Mouse (Mus musculus) MEL (cell line): ENCODE results near the gene Impdh1. TPM values are rescaled to one million over a fixed set of nuclear protein-coding genes. Genes with fewer than 3 reads are reported as not detected.

Experiments used
- DNase-seq: peaks from one replicate; pipeline ENCODE4 v3.0.0; 2011; ENCODE audit warnings: low read depth, low spot score
- H3K27ac ChIP-seq: 2 replicates; pipeline ENCODE4 v1.5.1; 2012; ENCODE audit warnings: low read depth, mild to moderate bottlenecking, control low read depth, low read length, moderate library complexity; ENCODE audit not compliant: control insufficient read depth
- H3K27me3 ChIP-seq, 2 experiments: fragments of 150-350 bp in 1 of 2; sonication (generic) in 1 of 2; 2 replicates each; pipeline ENCODE4 v1.6.1; 2012; ENCODE audit warnings: low read length in 2 of 2, mild to moderate bottlenecking in 2 of 2, improper control_type of control experiment in 1 of 2, moderate library complexity in 1 of 2; ENCODE audit not compliant: insufficient read depth in 2 of 2, control insufficient read depth in 1 of 2
- H3K36me3 ChIP-seq, 2 experiments: 2 replicates each; pipeline ENCODE4 v1.6.1; 2012 to 2014; ENCODE audit warnings: low read length in 2 of 2, improper control_type of control experiment in 1 of 2, inconsistent platforms in 1 of 2, mild to moderate bottlenecking in 1 of 2; ENCODE audit not compliant: insufficient read depth in 2 of 2, control insufficient read depth in 1 of 2
- H3K4me1 ChIP-seq, 2 experiments: fragments of 150-350 bp in 1 of 2; sonication (generic) in 1 of 2; 2 replicates each; pipeline ENCODE4 v1.6.1; 2012; ENCODE audit warnings: low read length in 2 of 2, improper control_type of control experiment in 1 of 2, mild to moderate bottlenecking in 1 of 2; ENCODE audit not compliant: insufficient read depth in 2 of 2, control insufficient read depth in 1 of 2
- H3K4me3 ChIP-seq, 2 experiments: fragments of 150-350 bp in 1 of 2; sonication (generic) in 1 of 2; 2 replicates each; pipeline ENCODE4 v1.5.1; 2012; ENCODE audit warnings: low read depth in 2 of 2, low read length in 2 of 2, mild to moderate bottlenecking in 2 of 2, moderate library complexity in 2 of 2, control low read depth in 1 of 2, improper control_type of control experiment in 1 of 2; ENCODE audit not compliant: control insufficient read depth in 1 of 2, insufficient read depth in 1 of 2
- H3K79me2 ChIP-seq: 2 replicates; pipeline ENCODE4 v1.6.1; 2012; ENCODE audit warnings: mild to moderate bottlenecking, low read length, moderate library complexity; ENCODE audit not compliant: control insufficient read depth, poor library complexity, insufficient read depth
- H3K9ac ChIP-seq: 2 replicates; pipeline ENCODE4 v1.6.1; 2012; ENCODE audit warnings: low read depth, mild to moderate bottlenecking, control low read depth, low read length, moderate library complexity; ENCODE audit not compliant: control insufficient read depth, poor library complexity, severe bottlenecking
- H3K9me3 ChIP-seq: fragments of 150-350 bp; sonication (generic); replicated peaks from 2 replicates; pipeline ENCODE4 v1.6.1; 2012; ENCODE audit warnings: mild to moderate bottlenecking, low read length, improper control_type of control experiment, moderate library complexity; ENCODE audit not compliant: insufficient read depth
- BHLHE40 ChIP-seq: IDR thresholded peaks from 2 replicates; pipeline ENCODE4 v1.6.1; 2012; ENCODE audit warnings: low read depth, mild to moderate bottlenecking, inconsistent platforms, low read length, improper control_type of control experiment, borderline replicate concordance
- CHD2 ChIP-seq: IDR thresholded peaks from 2 replicates; pipeline ENCODE4 v1.6.1; 2011; ENCODE audit warnings: low read length, improper control_type of control experiment
- CTCF ChIP-seq, 3 experiments: IDR thresholded peaks in 2 of 3; conservative IDR thresholded peaks in 1 of 3; 2 replicates each; pipeline ENCODE4 v1.5.1; 2011 to 2012; ENCODE audit warnings: low read length in 3 of 3, low read depth in 2 of 3, mild to moderate bottlenecking in 2 of 3, improper control_type of control experiment in 1 of 3, inconsistent platforms in 1 of 3, mixed read lengths in 1 of 3, moderate library complexity in 1 of 3; ENCODE audit not compliant: control insufficient read depth in 1 of 3, insufficient read depth in 1 of 3, poor library complexity in 1 of 3, severe bottlenecking in 1 of 3
- ELF1 ChIP-seq: IDR thresholded peaks from 2 replicates; pipeline ENCODE4 v1.6.1; 2014; ENCODE audit warnings: low read depth, mild to moderate bottlenecking, inconsistent platforms, low read length, improper control_type of control experiment, moderate library complexity
- EP300 ChIP-seq, 2 experiments: IDR thresholded peaks; 2 replicates each; pipeline ENCODE4 v1.6.1; 2011; ENCODE audit warnings: improper control_type of control experiment in 2 of 2, low read length in 2 of 2, low read depth in 1 of 2, mild to moderate bottlenecking in 1 of 2
- ETS1 ChIP-seq: IDR thresholded peaks from 2 replicates; pipeline ENCODE4 v1.6.1; 2012; ENCODE audit warnings: low read depth, mild to moderate bottlenecking, inconsistent platforms, low read length, improper control_type of control experiment, moderate library complexity
- GATA1 ChIP-seq: IDR thresholded peaks from 2 replicates; pipeline ENCODE4 v1.6.1; 2011; ENCODE audit warnings: low read depth, low read length, improper control_type of control experiment
- JUND ChIP-seq: IDR thresholded peaks from 2 replicates; pipeline ENCODE4 v1.6.1; 2011; ENCODE audit warnings: low read depth, mild to moderate bottlenecking, improper control_type of control experiment, low read length
- MAFK ChIP-seq: IDR thresholded peaks from 2 replicates; pipeline ENCODE4 v1.6.1; 2011; ENCODE audit warnings: low read depth, mild to moderate bottlenecking, low read length, improper control_type of control experiment, borderline replicate concordance
- MAX ChIP-seq: IDR thresholded peaks from 2 replicates; pipeline ENCODE4 v1.6.1; 2011; ENCODE audit warnings: low read length, improper control_type of control experiment
- MAZ ChIP-seq: IDR thresholded peaks from 2 replicates; pipeline ENCODE4 v1.6.1; 2012; ENCODE audit warnings: low read depth, mild to moderate bottlenecking, inconsistent platforms, low read length, improper control_type of control experiment
- MYB ChIP-seq: IDR thresholded peaks from 2 replicates; pipeline ENCODE4 v1.6.1; 2011; ENCODE audit warnings: mild to moderate bottlenecking, low read depth, low read length, improper control_type of control experiment
- MYC ChIP-seq: IDR thresholded peaks from 2 replicates; pipeline ENCODE4 v1.6.1; 2011; ENCODE audit warnings: low read depth, mild to moderate bottlenecking, low read length, improper control_type of control experiment, moderate library complexity
- NRF1 ChIP-seq: IDR thresholded peaks from 2 replicates; pipeline ENCODE4 v1.6.1; 2014; ENCODE audit warnings: low read depth, mild to moderate bottlenecking, inconsistent platforms, low read length, improper control_type of control experiment, moderate library complexity; ENCODE audit not compliant: poor library complexity, insufficient read depth, severe bottlenecking
- POLR2AphosphoS2 ChIP-seq: IDR thresholded peaks from 2 replicates; pipeline ENCODE4 v1.6.1; 2011; ENCODE audit warnings: low read length, improper control_type of control experiment
- POLR2AphosphoS5 ChIP-seq: IDR thresholded peaks from 2 replicates; pipeline ENCODE4 v1.6.1; 2012; ENCODE audit warnings: low read depth, borderline replicate concordance, mild to moderate bottlenecking, inconsistent platforms, low read length, moderate library complexity, mixed read lengths
- RAD21 ChIP-seq: IDR thresholded peaks from 2 replicates; pipeline ENCODE4 v1.6.1; 2011; ENCODE audit warnings: mild to moderate bottlenecking, low read depth, low read length, improper control_type of control experiment
- RCOR1 ChIP-seq: IDR thresholded peaks from 2 replicates; pipeline ENCODE4 v1.6.1; 2012; ENCODE audit warnings: low read depth, mild to moderate bottlenecking, inconsistent platforms, low read length, improper control_type of control experiment
- SIN3A ChIP-seq: IDR thresholded peaks from 2 replicates; pipeline ENCODE4 v1.6.1; 2012; ENCODE audit warnings: low read length, improper control_type of control experiment, inconsistent platforms
- SMC3 ChIP-seq: IDR thresholded peaks from 2 replicates; pipeline ENCODE4 v1.6.1; 2011; ENCODE audit warnings: low read depth, low read length, improper control_type of control experiment
- TAL1 ChIP-seq: IDR thresholded peaks from 2 replicates; pipeline ENCODE4 v1.6.1; 2012; ENCODE audit warnings: mild to moderate bottlenecking, inconsistent platforms, low read length, moderate library complexity, mixed read lengths
- UBTF ChIP-seq: IDR thresholded peaks from 2 replicates; pipeline ENCODE4 v1.6.1; 2012; ENCODE audit warnings: low read depth, mild to moderate bottlenecking, inconsistent platforms, low read length, improper control_type of control experiment, moderate library complexity, borderline replicate concordance; ENCODE audit not compliant: insufficient read depth
- ZC3H11A ChIP-seq: IDR thresholded peaks from 2 replicates; pipeline ENCODE4 v1.6.1; 2012; ENCODE audit warnings: low read depth, mild to moderate bottlenecking, inconsistent platforms, low read length, improper control_type of control experiment
- ZNF384 ChIP-seq: IDR thresholded peaks from 2 replicates; pipeline ENCODE4 v1.6.1; 2012; ENCODE audit warnings: low read depth, mild to moderate bottlenecking, inconsistent platforms, low read length, improper control_type of control experiment
- polyA plus RNA-seq, 2 experiments: library from polyadenylated mRNA; stranded (reverse) in 1 of 2; unstranded in 1 of 2; fragments of >175 nt in 1 of 2; fragments of >200 nt in 1 of 2; gene quantifications; 2 replicates each; pipeline versions ENCODE4 v1.2.1 to v1.2.4; 2012; ENCODE audit warnings: low replicate concordance in 2 of 2, low read depth in 1 of 2; ENCODE audit not compliant: insufficient read length in 2 of 2, insufficient read depth in 1 of 2, missing spikeins in 1 of 2
- total RNA-seq: library from RNA; depleted of rRNA; stranded (reverse); fragments of 300-350 nt; gene quantifications from 2 replicates; pipeline ENCODE4 v1.2.3, GENCODE M21; 2012

Gene Impdh1
- total and polyA plus RNA-seq, 3 experiments: 15.3 to 55.1 TPM; not detected in 1

DNA sequence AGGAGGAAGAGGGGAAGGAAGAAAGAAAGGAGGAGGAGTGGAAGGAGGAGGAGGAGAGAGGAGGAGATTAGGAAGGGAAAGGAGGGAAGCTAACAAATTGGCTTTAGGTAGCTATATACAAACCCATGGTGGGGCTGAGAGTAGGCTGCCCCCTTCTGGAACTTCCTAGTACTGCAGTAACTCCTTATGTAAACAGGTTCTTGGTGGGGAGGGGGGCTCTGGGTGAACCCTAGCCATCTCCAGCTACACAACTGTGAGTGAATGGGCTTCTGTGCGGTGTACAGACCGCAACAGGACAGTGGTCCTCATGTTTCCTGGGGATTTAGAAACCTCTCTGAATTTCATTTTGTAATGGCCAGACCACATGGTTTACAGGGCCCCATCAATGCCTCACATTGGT, 24.6 kb upstream of the Impdh1 start:
- no peak overlapping the region for H3K27ac ChIP-seq
- no peaks in the 10 kb centered on the region for H3K36me3 ChIP-seq
- no peak overlapping the region for H3K9ac ChIP-seq
- 0 out of 2 replicates have a peak, but pooled peaks have one; percentile 28 for TF ChIP-seq ELF1
- TF ChIP-seq ZNF384: no peak
- peak; percentile 71; the same call in 1 of the 2 replicates for TF ChIP-seq MAZ
- TF ChIP-seq MAX: 0 out of 2 replicates have a peak, but pooled peaks have one; percentile 16
- no peak for TF ChIP-seq MAFK
- no peak for TF ChIP-seq UBTF
- no peak for TF ChIP-seq CHD2
- peak; percentile 44; the same call in 1 of the 2 replicates for TF ChIP-seq ZC3H11A
- TF ChIP-seq RAD21: peak; percentile 57
- TF ChIP-seq MYC: 0 out of 2 replicates have a peak, but pooled peaks have one; percentile 24
- TF ChIP-seq EP300 (IDR thresholded peaks at IDR 0.05; ENCODE audit: low read depth in 1 of 2, low read length in 2 of 2): no peak
- TF ChIP-seq SMC3: peak; percentile 71
- no peak for TF ChIP-seq JUND
- no peak for TF ChIP-seq ETS1
- no peak for TF ChIP-seq TAL1
- no peak for TF ChIP-seq POLR2AphosphoS5
- no peak for TF ChIP-seq POLR2AphosphoS2
- TF ChIP-seq CTCF (IDR thresholded peaks at IDR 0.05 in 2 of 3, conservative IDR thresholded peaks at IDR 0.05 in 1 of 3; ENCODE audit: control insufficient read depth in 1 of 3, insufficient read depth in 1 of 3, low read depth in 2 of 3, low read length in 3 of 3, poor library complexity in 1 of 3, severe bottlenecking in 1 of 3): peak; percentile 53 to 89 (median 81)
- no peak for TF ChIP-seq BHLHE40
- no peak for TF ChIP-seq MYB
- no peak for TF ChIP-seq RCOR1
- TF ChIP-seq GATA1: no peak
- no peak for TF ChIP-seq NRF1
- TF ChIP-seq SIN3A: no peak
- TF ChIP-seq, all 39 proteins: peak for 8
- H3K9me3 ChIP-seq: no peaks in the 10 kb centered on the region
- no peak overlapping the region for H3K4me3 ChIP-seq
- peaks cover 3 to 7% of the 10 kb centered on the region in 2 experiments; a peak in 2 of 4 replicates for H3K27me3 ChIP-seq
- DNase-seq: peak; percentile 78
- H3K4me1 ChIP-seq: no peaks in the 10 kb centered on the region
- no peaks in the 10 kb centered on the region for H3K79me2 ChIP-seq
